15 mouse cellular contexts compared by ENCODE assay signal in genomic region chr2:131673351-131673750, GRCm38 (mm10).
DNase-seq lines count a peak whose midpoint lies in the region; ATAC-seq and TF ChIP-seq lines count a peak whose summit lies in the region.
"Had no signal": no experiment of that assay in that cellular context is flagged by ENCODE, and none has a peak within 500 bp of the region (broad histone marks: within the 10 kb centered on the region; RNA-seq: fewer than 3 reads in every experiment).

No protein-coding gene starts in this region.

- no peak for DNase-seq in frontal cortex, adult 2 months (ENCODE audit: extremely low spot score in 1 of 2, low spot score in 1 of 2)
- DNase-seq in NIH3T3 (ENCODE audit: low read depth): peak; percentile 70
- DNase-seq in embryonic facial prominence, embryonic 14.5 days (ENCODE audit: low spot score): peak; percentile 72
- no peak for DNase-seq in kidney, adult 9 months
- DNase-seq in retina, postnatal 1 day: no peak
- DNase-seq: adrenal gland, adult 2 months; adrenal gland, postnatal 25 days; gastrocnemius, postnatal 14 days; heart, postnatal 36 days had no signal

- no peak for TF ChIP-seq POLR2A in olfactory bulb, adult 2 months (IDR thresholded peaks at IDR 0.05; ENCODE audit: insufficient read depth, low read depth, low read length)

- no peak overlapping the region for H3K27ac ChIP-seq in embryonic facial prominence, embryonic 14.5 days (replicated peaks; ENCODE audit: low read depth, low read length)
- H3K27ac ChIP-seq in olfactory bulb, adult 2 months (ENCODE audit: insufficient read depth, low read depth, low read length): peak overlapping the region; percentile 36; the same call in 1 of the 2 replicates
- H3K27ac ChIP-seq: heart, embryonic 13.5 days; hindbrain, embryonic 15.5 days had no signal

- no peaks in the 10 kb centered on the region for H3K27me3 ChIP-seq in embryonic facial prominence, embryonic 14.5 days (replicated peaks; ENCODE audit: control insufficient read depth, insufficient read depth, low read length)
- H3K27me3 ChIP-seq: heart, embryonic 13.5 days; hindbrain, embryonic 15.5 days had no signal

- ATAC-seq in frontal cortex, adult (ENCODE audit: low TSS enrichment): 0 out of 2 replicates have a peak, but pooled peaks have one; percentile 8
- ATAC-seq in embryonic facial prominence, embryonic 14.5 days (ENCODE audit: low read depth): no peak
- ATAC-seq: forebrain, embryonic 14.5 days; intestine, embryonic 16.5 days had no signal

- 0 out of 2 replicates have a peak, but pooled peaks cover 6% of the 10 kb centered on the region for H3K4me1 ChIP-seq in embryonic facial prominence, embryonic 14.5 days (ENCODE audit: control insufficient read depth, insufficient read depth, low read length)
- no peaks in the 10 kb centered on the region for H3K4me1 ChIP-seq in olfactory bulb, adult 2 months (ENCODE audit: control insufficient read depth, insufficient read depth, low read length)
- H3K4me1 ChIP-seq: heart, embryonic 13.5 days; hindbrain, embryonic 15.5 days had no signal

- no peaks in the 10 kb centered on the region for H3K36me3 ChIP-seq in embryonic facial prominence, embryonic 14.5 days (ENCODE audit: control insufficient read depth, insufficient read depth, low read length)
- H3K36me3 ChIP-seq: heart, embryonic 13.5 days; hindbrain, embryonic 15.5 days had no signal

- no peak overlapping the region for H3K4me3 ChIP-seq in embryonic facial prominence, embryonic 14.5 days (ENCODE audit: low read depth, low read length)
- no peak overlapping the region for H3K4me3 ChIP-seq in olfactory bulb, adult 2 months (ENCODE audit: insufficient read depth, low read depth, low read length)
- H3K4me3 ChIP-seq: heart, embryonic 13.5 days; hindbrain, embryonic 15.5 days had no signal

- H3K4me2 ChIP-seq in embryonic facial prominence, embryonic 14.5 days (ENCODE audit: low read depth, low read length): no peak overlapping the region
- H3K4me2 ChIP-seq: heart, embryonic 13.5 days; hindbrain, embryonic 15.5 days had no signal

- TF ChIP-seq CTCF in olfactory bulb, adult 2 months (IDR thresholded peaks at IDR 0.05; ENCODE audit: insufficient read depth, low read depth, low read length): no peak

- H3K9ac ChIP-seq in embryonic facial prominence, embryonic 14.5 days (ENCODE audit: low read depth, low read length): no peak overlapping the region
- H3K9ac ChIP-seq: heart, embryonic 13.5 days; hindbrain, embryonic 15.5 days had no signal

- no peaks in the 10 kb centered on the region for H3K9me3 ChIP-seq in embryonic facial prominence, embryonic 14.5 days (ENCODE audit: control insufficient read depth, low read length)
- H3K9me3 ChIP-seq: heart, embryonic 13.5 days; hindbrain, embryonic 15.5 days had no signal

- 49% methylated on average over 3 of the region's 3 CpGs for WGBS in embryonic facial prominence, embryonic 14.5 days
- WGBS in olfactory bulb, adult 2 months: 36% methylated on average over 3 of the region's 3 CpGs

Comparison
In these comparisons a context has a peak if more than half of its experiments do, and no peak if none do; other contexts are left out.
1. DNase-seq: peak in NIH3T3 (single experiment) and embryonic facial prominence, embryonic 14.5 days (single experiment); none in frontal cortex, adult 2 months (0 of 2), kidney, adult 9 months (single experiment) and retina, postnatal 1 day (single experiment).